In the genomic region with DNA sequence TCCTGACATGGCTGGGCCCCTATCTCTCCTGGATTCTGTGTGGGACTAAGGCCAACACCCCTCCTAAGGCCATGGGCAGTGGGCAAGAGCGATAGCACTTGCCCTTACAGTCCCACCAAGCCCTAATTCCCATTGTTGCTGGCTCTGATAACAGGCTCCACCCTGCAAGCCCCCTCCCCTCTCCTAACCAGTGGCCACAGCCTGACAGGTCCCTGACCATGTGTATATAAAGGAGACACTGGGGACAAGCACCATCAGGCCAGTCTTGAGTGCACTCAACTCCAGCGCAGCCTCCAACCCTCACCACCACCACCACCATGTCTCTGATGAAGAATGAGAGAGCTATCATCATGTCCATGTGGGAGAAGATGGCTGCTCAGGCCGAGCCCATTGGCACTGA, we compare ENCODE assay signal across 11 mouse cellular contexts. TPM values are rescaled to one million over a fixed set of nuclear protein-coding genes. Genes with fewer than 3 reads are reported as not detected.
DNase-seq lines count a peak whose midpoint lies in the region; ATAC-seq lines count a peak whose summit lies in the region.
"Had no signal": no experiment of that assay in that cellular context is flagged by ENCODE, and none has a peak within 500 bp of the region (broad histone marks: within the 10 kb centered on the region; RNA-seq: fewer than 3 reads in every experiment).

A gene (plus strand): TSS at position 54 of the 400 bp plus-strand sequence.

- H3K27me3 ChIP-seq in lung, embryonic 15.5 days = peaks cover 28% of the 10 kb centered on the region
- H3K27me3 ChIP-seq in intestine, embryonic 16.5 days (replicated peaks; ENCODE audit: control insufficient read depth, insufficient read depth, low read length) = peaks cover 28% of the 10 kb centered on the region
- H3K27me3 ChIP-seq in neural tube, embryonic 14.5 days (ENCODE audit: control insufficient read depth, insufficient read depth, low read length) = no peaks in the 10 kb centered on the region

- 62% methylated on average over 3 of the region's 3 CpGs for WGBS in lung, embryonic 15.5 days
- WGBS in intestine, embryonic 16.5 days = 75% methylated on average over 3 of the region's 3 CpGs
- WGBS in neural tube, embryonic 14.5 days = 68% methylated on average over 3 of the region's 3 CpGs

- intact Hi-C loops in heart, postnatal 14 days (cut with DNase I) = no loop called here

- no peaks in the 10 kb centered on the region for H3K4me1 ChIP-seq in lung, embryonic 15.5 days
- H3K4me1 ChIP-seq in intestine, embryonic 16.5 days (ENCODE audit: control insufficient read depth, insufficient read depth, low read length) = no peaks in the 10 kb centered on the region
- H3K4me1 ChIP-seq in neural tube, embryonic 14.5 days (ENCODE audit: control insufficient read depth, insufficient read depth, low read length) = no peaks in the 10 kb centered on the region

- H3K4me3 ChIP-seq in lung, embryonic 15.5 days = no peak within 1 kb of the TSS
- H3K4me3 ChIP-seq in intestine, embryonic 16.5 days (ENCODE audit: low read length) = no peak within 1 kb of the TSS
- H3K4me3 ChIP-seq in neural tube, embryonic 14.5 days (ENCODE audit: low read depth, low read length) = no peak within 1 kb of the TSS

- H3K9me3 ChIP-seq in lung, embryonic 15.5 days = no peaks in the 10 kb centered on the region
- H3K9me3 ChIP-seq in intestine, embryonic 16.5 days (ENCODE audit: control insufficient read depth, low read length) = no peaks in the 10 kb centered on the region
- H3K9me3 ChIP-seq in neural tube, embryonic 14.5 days (ENCODE audit: control insufficient read depth, low read length) = no peaks in the 10 kb centered on the region

- no peak within 1 kb of the TSS for H3K9ac ChIP-seq in lung, embryonic 15.5 days
- no peak within 1 kb of the TSS for H3K9ac ChIP-seq in intestine, embryonic 16.5 days (ENCODE audit: low read depth, low read length)
- H3K9ac ChIP-seq in neural tube, embryonic 14.5 days (replicated peaks; ENCODE audit: low read depth, low read length) = no peak within 1 kb of the TSS

- peak; percentile 80 for DNase-seq in heart, adult 11 months
- no peak for DNase-seq in heart, postnatal 14 days
- DNase-seq in lung, adult 18-20 months = no peak
- DNase-seq in cerebellum, postnatal 36 days = no peak
- no peak for DNase-seq in urinary bladder, adult 2 months (ENCODE audit: low spot score)
- DNase-seq: lung, postnatal 4 days had no signal

- no peak within 1 kb of the TSS for H3K27ac ChIP-seq in lung, embryonic 15.5 days
- no peak within 1 kb of the TSS for H3K27ac ChIP-seq in intestine, embryonic 16.5 days (ENCODE audit: low read length)
- H3K27ac ChIP-seq in neural tube, embryonic 14.5 days (ENCODE audit: low read depth, low read length) = no peak within 1 kb of the TSS

- no peak for ATAC-seq in lung, embryonic 15.5 days (ENCODE audit: borderline replicate concordance, extremely low read depth, low FRiP score, low TSS enrichment)
- ATAC-seq in intestine, embryonic 16.5 days = no peak
- ATAC-seq in neural tube, embryonic 14.5 days (ENCODE audit: low read depth) = no peak

- no peaks in the 10 kb centered on the region for H3K36me3 ChIP-seq in lung, embryonic 15.5 days
- no peaks in the 10 kb centered on the region for H3K36me3 ChIP-seq in intestine, embryonic 16.5 days (ENCODE audit: control insufficient read depth, insufficient read depth, low read length)
- H3K36me3 ChIP-seq in neural tube, embryonic 14.5 days (ENCODE audit: control insufficient read depth, insufficient read depth, low read length) = no peaks in the 10 kb centered on the region

- no peak within 1 kb of the TSS for H3K4me2 ChIP-seq in lung, embryonic 15.5 days
- H3K4me2 ChIP-seq in intestine, embryonic 16.5 days (ENCODE audit: low read depth, low read length) = no peak within 1 kb of the TSS
- H3K4me2 ChIP-seq in neural tube, embryonic 14.5 days (ENCODE audit: low read depth, low read length) = no peak within 1 kb of the TSS

RNA-seq across cellular contexts. Expression of the gene that starts here (rescaled TPM):
- total RNA-seq in heart, postnatal 14 days (2021) = not detected
- 160 and 236 TPM in 2 replicates for polyA plus RNA-seq in lung, embryonic 15.5 days (2015; fragmentation: Nextera tagmentation; extraction: Ambion mirVana)
- 11.6 and 16.4 TPM in 2 replicates for polyA plus RNA-seq in intestine, embryonic 16.5 days (2015; fragmentation: Nextera tagmentation; extraction: Ambion mirVana)
- polyA plus RNA-seq in neural tube, embryonic 14.5 days (2014; fragmentation: Nextera tagmentation; extraction: Ambion mirVana) = 43.2 and 157 TPM in 2 replicates
- polyA plus RNA-seq in urinary bladder, adult 2 months (2012; rRNA removed) = 0.19 TPM in 2 replicates
- total RNA-seq: layer of hippocampus, adult 18-20 months had no signal
- polyA plus RNA-seq: gonadal fat pad, adult 2 months had no signal

Comparison
In these comparisons a context has a peak if more than half of its experiments do, and no peak if none do; other contexts are left out.
1. RNA of the gene that starts here (polyA plus RNA-seq): 160 to 236 TPM in lung, embryonic 15.5 days, 43.2 to 157 TPM in neural tube, embryonic 14.5 days and 11.6 to 16.4 TPM in intestine, embryonic 16.5 days; 0.19 TPM in urinary bladder, adult 2 months; every median in the first group is over 10 times any median in the second.